In the genomic region with DNA sequence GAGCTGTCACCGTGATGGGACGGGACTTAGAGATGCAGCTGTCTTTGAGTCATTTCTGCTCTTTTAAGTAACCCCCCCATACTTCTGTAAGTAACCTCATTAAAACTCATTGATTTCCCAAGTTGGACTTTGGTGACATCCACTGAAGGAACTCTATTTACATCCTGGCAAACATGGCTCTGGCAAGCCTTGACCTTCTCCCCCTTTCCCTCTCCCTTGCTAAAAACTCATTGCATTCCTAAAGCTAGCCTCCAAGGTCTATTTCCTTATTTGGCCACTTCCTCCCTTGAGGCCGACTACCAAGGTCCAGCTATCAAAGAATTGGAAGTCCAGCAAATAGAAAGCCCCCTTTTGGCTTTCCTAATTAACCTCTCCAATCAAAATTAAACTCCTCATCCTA, we compare ENCODE assay signal across 21 mouse cellular contexts. TPM values are rescaled to one million over a fixed set of nuclear protein-coding genes. Genes with fewer than 3 reads are reported as not detected.
A peak's percentile ranks its signal among the peaks of the same experiment; 100 is the strongest.
DNase-seq lines count a peak whose midpoint lies in the region; ATAC-seq and TF ChIP-seq lines count a peak whose summit lies in the region.
"Had no signal": no experiment of that assay in that cellular context is flagged by ENCODE, and none has a peak within 500 bp of the region (broad histone marks: within the 10 kb centered on the region; RNA-seq: fewer than 3 reads in every experiment).

No protein-coding gene starts in this region.

- peak overlapping the region; percentile 73 for H3K27ac ChIP-seq in hindbrain, embryonic 10.5 days
- H3K27ac ChIP-seq in hindbrain, postnatal 0 days: no peak overlapping the region
- peak overlapping the region; percentile 63 for H3K27ac ChIP-seq in midbrain, embryonic 10.5 days (replicated peaks)
- no peak overlapping the region for H3K27ac ChIP-seq in midbrain, embryonic 14.5 days (replicated peaks; ENCODE audit: low read depth, low read length)
- H3K27ac ChIP-seq in embryonic facial prominence, embryonic 10.5 days (replicated peaks): peak overlapping the region; percentile 63; the same call in 1 of the 2 replicates
- H3K27ac ChIP-seq: heart, adult 2 months; limb, embryonic 12.5 days; liver, embryonic 13.5 days had no signal

- no peak for DNase-seq in hindbrain, embryonic 10.5 days (ENCODE audit: low spot score)
- no peak for DNase-seq in hindbrain, postnatal 0 days (ENCODE audit: low spot score)
- DNase-seq in midbrain, embryonic 10.5 days (ENCODE audit: low spot score): no peak
- no peak for DNase-seq in midbrain, embryonic 14.5 days
- peak; percentile 62 for DNase-seq in adrenal gland, postnatal 14 days
- DNase-seq in embryonic facial prominence, embryonic 10.5 days (ENCODE audit: low spot score): peak; percentile 7
- no peak for DNase-seq in urinary bladder, postnatal 25 days (ENCODE audit: low spot score)
- DNase-seq: cerebellum, adult 9-10 months; gastrocnemius, postnatal 10 days; heart, adult 2 months; heart, postnatal 4 days; kidney, adult 8-10 months; kidney, postnatal 4 days; layer of hippocampus, adult 9-11 months; liver, embryonic 13.5 days; right cerebral cortex, adult 18-20 months; thymus, postnatal 25 days had no signal

- H3K27me3 ChIP-seq in hindbrain, embryonic 10.5 days (ENCODE audit: insufficient read depth, poor library complexity, severe bottlenecking): no peaks in the 10 kb centered on the region
- H3K27me3 ChIP-seq in hindbrain, postnatal 0 days (ENCODE audit: insufficient read depth, low read length): no peaks in the 10 kb centered on the region
- no peaks in the 10 kb centered on the region for H3K27me3 ChIP-seq in midbrain, embryonic 10.5 days (ENCODE audit: low read depth, poor library complexity, severe bottlenecking)
- no peaks in the 10 kb centered on the region for H3K27me3 ChIP-seq in midbrain, embryonic 14.5 days (ENCODE audit: control insufficient read depth, insufficient read depth, low read length)
- H3K27me3 ChIP-seq in embryonic facial prominence, embryonic 10.5 days (replicated peaks; ENCODE audit: low read depth, poor library complexity, severe bottlenecking): no peaks in the 10 kb centered on the region
- H3K27me3 ChIP-seq: limb, embryonic 12.5 days; liver, embryonic 13.5 days had no signal

- ATAC-seq in hindbrain, postnatal 0 days: no peak
- ATAC-seq in midbrain, embryonic 14.5 days (ENCODE audit: low FRiP score, low TSS enrichment): no peak
- ATAC-seq: midbrain, embryonic 16.5 days had no signal

- 55% methylated on average over 3 of the region's 3 CpGs for WGBS in hindbrain, embryonic 10.5 days
- 61% methylated on average over 3 of the region's 3 CpGs for whole genome bisulfite sequencing in hindbrain, postnatal 0 days
- WGBS in midbrain, embryonic 10.5 days: 48% methylated on average over 3 of the region's 3 CpGs
- 54% methylated on average over 3 of the region's 3 CpGs for WGBS in midbrain, embryonic 14.5 days
- WGBS in embryonic facial prominence, embryonic 10.5 days: 46% methylated on average over 3 of the region's 3 CpGs

- H3K36me3 ChIP-seq in hindbrain, embryonic 10.5 days: peaks cover 22% of the 10 kb centered on the region; the same call in 1 of the 2 replicates
- no peaks in the 10 kb centered on the region for H3K36me3 ChIP-seq in hindbrain, postnatal 0 days (ENCODE audit: insufficient read depth, low read length)
- H3K36me3 ChIP-seq in midbrain, embryonic 10.5 days: 0 out of 2 replicates have a peak, but pooled peaks cover 10% of the 10 kb centered on the region
- H3K36me3 ChIP-seq in midbrain, embryonic 14.5 days (ENCODE audit: control insufficient read depth, insufficient read depth, low read length): no peaks in the 10 kb centered on the region
- H3K36me3 ChIP-seq in embryonic facial prominence, embryonic 10.5 days (replicated peaks): no peaks in the 10 kb centered on the region; the same call in 1 of the 2 replicates
- H3K36me3 ChIP-seq: limb, embryonic 12.5 days; liver, embryonic 13.5 days had no signal

- H3K4me1 ChIP-seq in hindbrain, embryonic 10.5 days (replicated peaks): peaks cover 69% of the 10 kb centered on the region
- peaks cover 10% of the 10 kb centered on the region; the same call in 1 of the 2 replicates for H3K4me1 ChIP-seq in hindbrain, postnatal 0 days (ENCODE audit: insufficient read depth, low read length)
- peaks cover 54% of the 10 kb centered on the region for H3K4me1 ChIP-seq in midbrain, embryonic 10.5 days
- H3K4me1 ChIP-seq in midbrain, embryonic 14.5 days (ENCODE audit: control insufficient read depth, insufficient read depth, low read length): no peaks in the 10 kb centered on the region
- H3K4me1 ChIP-seq in embryonic facial prominence, embryonic 10.5 days: peaks cover 39% of the 10 kb centered on the region
- H3K4me1 ChIP-seq: liver, embryonic 13.5 days; megakaryocyte, embryonic 14.5 days had no signal

- H3K4me2 ChIP-seq in hindbrain, postnatal 0 days (ENCODE audit: low read depth, low read length): no peak overlapping the region
- H3K4me2 ChIP-seq in midbrain, embryonic 14.5 days (ENCODE audit: low read length): no peak overlapping the region
- H3K4me2 ChIP-seq: limb, embryonic 12.5 days; liver, embryonic 13.5 days had no signal

- H3K9me3 ChIP-seq in hindbrain, embryonic 10.5 days: 0 out of 2 replicates have a peak, but pooled peaks cover 3% of the 10 kb centered on the region
- no peaks in the 10 kb centered on the region for H3K9me3 ChIP-seq in hindbrain, postnatal 0 days (ENCODE audit: low read length)
- no peaks in the 10 kb centered on the region for H3K9me3 ChIP-seq in midbrain, embryonic 10.5 days (replicated peaks)
- H3K9me3 ChIP-seq in midbrain, embryonic 14.5 days (ENCODE audit: control insufficient read depth, low read length): no peaks in the 10 kb centered on the region
- H3K9me3 ChIP-seq in embryonic facial prominence, embryonic 10.5 days: no peaks in the 10 kb centered on the region
- H3K9me3 ChIP-seq: limb, embryonic 12.5 days; liver, embryonic 13.5 days had no signal

- H3K9ac ChIP-seq in hindbrain, postnatal 0 days (replicated peaks; ENCODE audit: low read length): no peak overlapping the region
- no peak overlapping the region for H3K9ac ChIP-seq in midbrain, embryonic 14.5 days (replicated peaks; ENCODE audit: low read length)
- H3K9ac ChIP-seq: limb, embryonic 12.5 days; liver, embryonic 13.5 days had no signal

- no peak for TF ChIP-seq CTCF in hindbrain, postnatal 0 days (IDR thresholded peaks at IDR 0.05; ENCODE audit: low read depth)

- H3K4me3 ChIP-seq in hindbrain, embryonic 10.5 days: no peak overlapping the region
- H3K4me3 ChIP-seq in hindbrain, postnatal 0 days (ENCODE audit: low read length): no peak overlapping the region
- no peak overlapping the region for H3K4me3 ChIP-seq in midbrain, embryonic 10.5 days
- H3K4me3 ChIP-seq in midbrain, embryonic 14.5 days (replicated peaks; ENCODE audit: low read depth, low read length): no peak overlapping the region
- no peak overlapping the region for H3K4me3 ChIP-seq in embryonic facial prominence, embryonic 10.5 days
- H3K4me3 ChIP-seq: heart, adult 2 months; limb, embryonic 12.5 days; liver, embryonic 13.5 days; megakaryocyte, embryonic 14.5 days had no signal

RNA-seq across cellular contexts. Expression of a gene that starts 9.7 kb away (rescaled TPM):
- 30.6 and 41.9 TPM in 2 replicates for polyA plus RNA-seq in hindbrain, embryonic 10.5 days (2016; fragmentation: Nextera tagmentation; extraction: Ambion mirVana)
- total RNA-seq in hindbrain, postnatal 0 days (2014; rRNA removed): 20.2 and 28.7 TPM in 2 replicates
- polyA plus RNA-seq in hindbrain, postnatal 0 days (2015; fragmentation: Nextera tagmentation; extraction: Ambion mirVana): 12.6 and 13.7 TPM in 2 replicates
- 24.8 and 33.9 TPM in 2 replicates for polyA plus RNA-seq in midbrain, embryonic 10.5 days (2016; fragmentation: Nextera tagmentation; extraction: Ambion mirVana)
- polyA plus RNA-seq in midbrain, embryonic 14.5 days (2014; fragmentation: Nextera tagmentation; extraction: Ambion mirVana): 15.3 and 21.7 TPM in 2 replicates
- total RNA-seq in adrenal gland, postnatal 14 days (2021): 21.0 and 21.9 TPM in 2 replicates
- 16.9 and 19.2 TPM in 2 replicates for polyA plus RNA-seq in embryonic facial prominence, embryonic 10.5 days (2016; fragmentation: Nextera tagmentation; extraction: Ambion mirVana)
- polyA plus RNA-seq: C2C12 had no signal

Comparison
In these comparisons a context has a peak if more than half of its experiments do, and no peak if none do; other contexts are left out.
1. H3K27ac ChIP-seq: peak in hindbrain, embryonic 10.5 days (single experiment), midbrain, embryonic 10.5 days (single experiment) and embryonic facial prominence, embryonic 10.5 days (single experiment); none in hindbrain, postnatal 0 days (single experiment) and midbrain, embryonic 14.5 days (single experiment).
2. DNase-seq: peak in adrenal gland, postnatal 14 days (single experiment) and embryonic facial prominence, embryonic 10.5 days (single experiment); none in hindbrain, embryonic 10.5 days (single experiment), hindbrain, postnatal 0 days (single experiment), midbrain, embryonic 10.5 days (single experiment), midbrain, embryonic 14.5 days (single experiment) and urinary bladder, postnatal 25 days (single experiment).